Mouse (Mus musculus): ENCODE measurements around the gene Fam117b.

Gene Fam117b

DNA sequence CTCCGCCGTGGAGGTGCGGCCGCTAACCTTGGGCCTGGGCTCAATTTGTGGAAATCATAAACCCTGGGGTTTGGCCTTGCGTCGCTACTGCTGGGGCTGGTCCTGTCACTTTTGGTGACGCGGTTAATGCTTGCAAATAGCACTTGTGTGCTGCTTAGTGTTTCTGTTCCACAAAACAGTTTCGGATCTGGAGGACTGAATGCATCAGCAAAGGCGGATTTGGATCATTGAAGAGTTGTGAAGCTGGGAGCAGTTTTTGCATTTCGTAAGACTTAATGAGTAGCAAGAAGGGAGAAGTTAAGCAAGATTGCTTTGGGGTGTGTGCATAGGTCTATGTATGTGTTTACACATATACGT lies 1.0 kb downstream of the Fam117b start:
- 1% methylated on average over 12 of the region's 12 CpGs for WGBS

DNA sequence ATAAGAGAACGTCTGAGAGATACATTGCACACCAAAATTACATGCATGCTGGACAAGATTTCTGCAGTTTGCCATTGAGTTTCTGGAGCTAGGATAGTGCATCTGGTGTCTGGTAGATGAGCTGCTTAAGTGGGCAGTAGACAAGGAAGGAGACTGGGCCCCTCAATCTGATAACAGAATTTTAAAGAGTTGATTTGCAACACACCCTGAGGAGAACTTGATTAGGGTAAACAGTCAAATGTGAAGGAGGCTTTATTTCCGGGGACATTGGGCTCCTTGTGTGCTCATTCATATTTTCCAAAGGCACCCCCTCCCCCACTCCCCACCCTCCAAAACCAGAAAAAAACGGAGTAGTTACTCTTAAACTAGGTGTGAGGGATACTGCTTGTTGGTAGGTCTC lies 2.0 kb downstream of the Fam117b start:
- 20% methylated on average over 3 of the region's 3 CpGs for WGBS

DNA sequence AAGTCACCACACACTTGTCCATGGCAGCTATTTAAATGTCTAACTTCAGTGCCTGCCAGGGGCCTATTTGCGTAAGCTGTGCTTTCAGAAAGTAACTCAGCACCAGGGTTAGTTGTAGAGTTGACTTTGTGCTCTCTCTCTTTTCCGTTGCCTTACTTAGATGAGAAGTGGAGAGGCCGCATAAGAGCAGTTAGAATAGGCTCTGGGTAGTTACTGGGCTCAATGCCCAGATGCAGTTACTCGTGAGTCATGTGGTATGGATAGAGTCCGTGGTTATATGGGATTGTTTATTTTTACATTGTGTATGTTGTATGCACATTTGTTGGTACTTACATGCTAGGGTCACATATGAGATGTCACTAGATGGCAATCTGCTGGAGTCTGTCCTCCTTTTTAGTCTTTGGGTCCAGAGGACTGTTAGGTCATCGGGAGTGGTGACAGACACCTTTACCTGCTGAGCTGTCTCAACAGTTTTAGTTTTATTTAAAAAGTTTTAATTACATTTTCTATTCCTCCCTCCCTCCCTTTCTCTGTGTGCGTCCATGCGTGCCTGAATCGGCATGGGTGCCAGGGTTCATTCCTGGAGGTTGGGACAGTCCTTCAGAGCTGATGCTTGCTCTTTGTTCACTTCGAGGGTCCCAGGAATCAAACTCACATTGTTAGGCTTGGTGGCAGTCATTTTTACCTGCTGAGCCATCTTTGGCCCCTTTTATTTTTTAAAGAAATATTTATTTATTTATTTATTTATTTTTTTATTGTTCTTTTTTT lies 3.2 kb downstream of the Fam117b start:
- 40% methylated on average over 10 of the region's 10 CpGs for WGBS

DNA sequence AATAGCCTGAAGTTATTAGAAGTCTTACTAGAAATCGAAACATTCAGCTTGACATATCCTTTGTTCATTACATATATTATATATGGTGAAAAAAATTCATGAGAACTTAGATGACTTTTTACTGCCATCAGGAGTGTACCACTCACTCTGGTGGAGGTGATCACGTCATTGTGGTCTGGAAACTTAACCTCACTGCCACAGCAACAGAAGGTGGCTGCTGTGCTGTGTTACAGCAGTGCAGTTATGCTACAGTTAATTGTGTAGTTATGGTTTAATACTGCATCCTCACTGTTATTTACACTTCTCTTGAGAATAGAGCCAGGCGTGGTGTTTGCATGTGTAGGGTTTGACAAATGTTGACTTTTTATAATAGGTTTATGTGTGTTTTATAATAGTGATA lies 4.6 kb downstream of the Fam117b start:
- 79% methylated on average over 3 of the region's 3 CpGs for WGBS

DNA sequence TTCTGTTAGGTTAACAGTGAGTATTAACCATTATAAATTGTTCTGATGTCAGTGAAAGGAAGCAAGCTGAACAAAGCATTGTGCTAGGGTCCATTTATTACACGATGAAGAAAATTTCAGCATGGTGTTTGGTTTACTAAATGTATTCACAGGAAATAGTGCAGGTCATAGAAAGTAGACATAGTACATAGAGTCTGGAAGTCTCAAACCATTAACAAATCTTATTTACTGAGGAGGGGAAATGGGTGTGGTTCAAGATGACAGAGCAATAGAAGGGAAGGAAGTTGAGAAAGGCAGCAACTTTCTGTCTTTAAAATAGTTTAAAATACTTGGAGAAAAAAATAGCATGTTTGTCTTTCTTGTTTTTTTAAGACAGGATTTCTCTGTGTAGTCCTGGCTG lies 10.4 kb downstream of the Fam117b start:
- 45% methylated on average over 1 of the region's 1 CpGs for WGBS

DNA sequence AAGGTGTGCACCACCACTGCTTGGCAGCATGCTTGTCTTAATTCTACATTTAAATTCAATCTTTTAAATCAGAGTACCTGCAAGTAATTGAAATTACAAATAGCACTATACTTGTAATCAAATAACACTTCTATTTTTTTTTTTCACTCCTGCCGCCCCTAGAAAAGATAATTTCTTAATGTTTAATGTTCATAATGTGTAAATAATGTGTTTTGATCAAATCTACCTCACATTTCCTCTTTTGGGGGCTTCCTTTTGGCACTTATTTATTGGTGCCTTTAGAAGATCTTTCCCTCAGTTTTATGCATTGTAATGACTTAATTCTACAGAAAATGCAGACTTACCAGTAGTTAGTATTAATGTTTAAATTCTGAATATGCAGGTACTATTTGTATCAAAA lies 10.9 kb downstream of the Fam117b start:
- 93% methylated on average over 1 of the region's 1 CpGs for WGBS

DNA sequence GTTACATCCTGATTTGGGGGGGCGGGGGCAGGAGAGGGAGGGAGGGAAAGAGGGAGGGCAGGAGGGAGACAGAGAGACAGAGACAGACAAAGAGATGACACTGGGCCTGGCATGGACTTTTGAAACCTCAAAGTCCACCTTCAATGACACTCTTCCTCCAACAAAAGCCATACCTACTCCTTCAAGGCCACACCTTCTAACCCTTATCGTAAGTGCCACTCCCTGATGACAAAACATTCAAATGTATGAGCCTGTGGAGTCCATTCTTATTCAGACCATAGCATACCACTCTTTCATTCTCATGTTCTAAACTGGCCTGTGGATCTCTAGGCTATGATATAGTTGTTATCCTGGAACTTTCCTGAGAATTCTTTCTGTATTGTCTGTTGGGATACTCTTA lies 11.6 kb downstream of the Fam117b start:
- WGBS, result 96% methylated on average over 2 of the region's 2 CpGs

DNA sequence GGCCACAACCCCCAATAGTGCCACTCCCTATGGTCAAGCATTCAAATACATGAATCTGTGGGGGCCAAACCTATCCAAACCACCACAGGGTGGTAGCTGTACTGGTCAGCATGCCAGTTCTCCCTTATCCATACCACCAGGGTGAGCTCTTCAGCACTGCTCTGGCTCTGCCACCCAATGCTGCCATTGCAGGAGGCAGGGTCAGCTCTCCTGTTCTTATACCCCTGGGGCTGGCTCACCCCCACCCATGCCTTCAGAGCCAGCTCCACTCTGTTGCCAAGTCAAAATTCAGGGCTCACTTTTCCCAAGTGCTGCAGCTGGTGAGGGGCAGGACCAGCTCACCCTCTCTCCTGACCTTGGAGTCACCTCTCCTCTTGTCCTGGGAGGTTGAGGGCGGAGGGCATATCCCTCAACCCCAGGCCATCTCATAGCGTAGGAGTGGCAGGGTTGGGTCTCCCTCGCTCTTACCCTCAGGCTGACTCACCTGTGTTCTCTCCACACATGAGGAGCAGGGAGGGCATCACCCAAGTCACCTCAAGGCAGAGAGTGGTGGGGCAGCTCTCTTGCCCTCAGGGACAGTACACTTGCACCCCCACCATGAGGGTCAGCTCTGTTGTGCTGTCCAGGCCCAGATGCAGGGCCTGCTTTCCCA lies 13.3 kb downstream of the Fam117b start:
- 98% methylated on average over 3 of the region's 3 CpGs for WGBS

DNA sequence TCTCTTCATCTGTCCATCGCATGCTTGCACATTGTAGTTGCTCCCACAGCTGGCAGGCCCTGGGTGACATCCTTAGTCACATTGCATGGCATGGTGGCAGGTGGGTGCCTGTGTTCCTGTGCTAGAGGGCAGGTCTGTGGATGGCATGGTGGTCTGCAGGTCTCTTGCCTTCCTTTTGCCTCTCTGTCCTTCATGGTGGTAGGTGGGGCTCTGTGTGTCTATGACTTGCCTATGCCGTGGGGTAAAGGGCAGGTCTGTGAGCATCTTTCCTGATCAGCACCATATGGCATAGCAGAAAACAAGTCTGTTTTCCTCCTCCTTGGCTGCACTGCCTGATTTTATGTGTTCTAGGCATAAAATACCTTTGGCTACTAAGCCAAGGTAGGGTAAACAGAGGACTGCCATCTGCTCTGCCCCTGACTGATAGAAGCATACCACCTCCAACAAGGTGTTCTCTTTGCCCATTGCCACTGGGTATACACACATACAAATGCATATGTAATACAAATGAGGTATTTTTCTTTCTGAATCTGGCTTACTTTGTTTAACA lies 14.4 kb downstream of the Fam117b start:
- WGBS, result 70% methylated on average over 2 of the region's 2 CpGs

DNA sequence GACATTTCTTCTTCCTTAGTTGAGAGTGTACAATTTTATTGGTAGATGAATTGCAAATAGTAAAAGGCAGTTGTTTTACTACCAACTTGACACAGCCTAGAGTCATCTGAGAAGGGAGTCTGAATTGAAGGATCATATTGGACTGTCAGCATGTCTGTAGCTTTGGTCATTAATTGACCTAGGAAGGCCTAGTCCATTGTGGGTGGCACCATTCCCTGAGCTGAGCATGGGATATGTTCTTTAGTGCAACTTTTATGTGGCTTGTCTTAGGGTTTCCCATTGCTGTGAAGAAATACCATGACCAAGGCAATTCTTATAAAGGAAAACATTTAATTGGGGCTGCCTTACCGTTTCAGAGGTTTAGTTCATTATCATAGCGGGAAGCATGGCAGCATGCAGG lies 20.2 kb downstream of the Fam117b start:
- WGBS, result 66% methylated on average over 2 of the region's 2 CpGs

DNA sequence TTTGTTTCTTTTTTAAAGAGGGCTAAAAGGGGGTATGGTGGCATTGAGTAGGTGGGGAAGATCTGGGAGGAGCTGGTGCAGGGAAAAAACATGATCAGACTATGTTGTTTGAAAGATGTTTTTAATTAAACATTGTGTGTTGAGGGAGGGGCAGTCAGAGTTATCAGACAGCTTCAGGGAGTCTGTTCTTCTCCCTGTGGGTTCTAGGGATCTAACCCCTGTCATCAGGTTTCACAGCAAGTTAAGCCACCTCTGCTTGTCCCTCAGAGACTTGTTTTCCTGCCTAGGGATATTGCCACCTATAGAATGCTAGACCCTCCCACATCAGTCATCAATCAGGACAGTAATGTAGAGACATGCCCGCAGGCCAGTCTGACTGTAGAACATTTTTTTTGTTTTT lies 28.3 kb downstream of the Fam117b start:
- WGBS, result 96% methylated on average over 1 of the region's 1 CpGs

DNA sequence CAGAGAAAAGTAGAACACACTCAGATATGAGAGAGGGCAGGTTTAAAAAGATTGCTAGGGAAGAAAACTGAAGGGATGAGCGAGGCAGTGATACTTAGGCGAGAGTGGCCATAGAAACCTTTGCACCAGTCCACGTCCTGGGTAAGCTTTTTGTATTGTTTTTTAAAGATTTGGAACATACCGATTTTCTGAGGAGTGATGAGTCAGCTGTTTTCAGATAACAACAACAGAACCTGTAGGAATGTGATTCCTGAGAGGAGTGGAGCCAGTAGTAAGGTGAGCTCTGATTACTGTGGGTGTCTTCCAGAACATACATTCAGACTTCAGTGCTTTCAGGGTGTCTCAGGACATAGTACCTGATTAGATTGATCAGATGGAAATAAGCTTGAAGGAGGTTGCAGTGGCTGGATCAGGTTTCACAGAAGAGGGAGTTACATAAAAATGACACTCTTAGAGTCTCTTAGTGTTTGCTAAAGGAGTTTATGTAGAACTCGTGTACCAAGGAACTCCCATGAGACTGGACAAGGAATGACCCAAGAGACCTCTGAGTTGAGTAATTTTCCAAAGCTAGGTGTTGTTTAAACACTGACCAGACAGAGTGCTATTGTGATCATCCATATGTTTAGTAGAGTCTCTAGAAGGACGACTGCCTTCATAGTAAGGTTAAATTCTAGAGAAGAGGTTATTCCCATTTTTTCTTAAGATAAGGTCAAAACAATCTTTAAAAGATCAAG lies 29.4 kb downstream of the Fam117b start:
- whole genome bisulfite sequencing, result 66% methylated on average over 6 of the region's 6 CpGs

DNA sequence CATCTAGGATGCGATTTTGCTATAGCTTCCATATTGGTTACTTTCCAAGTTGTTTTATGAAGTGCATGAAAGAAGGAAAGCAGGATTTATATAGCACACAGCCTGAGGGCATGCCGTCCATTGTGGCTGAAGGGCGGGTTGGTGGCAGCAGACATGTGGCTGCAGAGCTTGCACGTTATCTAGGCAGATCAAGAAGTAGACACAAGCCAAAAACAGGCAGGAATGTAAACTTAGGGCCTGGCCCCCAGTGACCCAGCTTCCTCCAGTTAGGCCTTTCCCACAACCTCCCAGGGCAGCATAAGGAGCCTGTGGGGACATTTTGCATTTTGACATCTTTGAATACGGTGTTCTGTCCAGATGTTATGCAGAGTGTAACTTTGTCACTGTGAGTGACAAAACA lies 31.0 kb downstream of the Fam117b start:
- WGBS, result 29% methylated on average over 5 of the region's 5 CpGs

DNA sequence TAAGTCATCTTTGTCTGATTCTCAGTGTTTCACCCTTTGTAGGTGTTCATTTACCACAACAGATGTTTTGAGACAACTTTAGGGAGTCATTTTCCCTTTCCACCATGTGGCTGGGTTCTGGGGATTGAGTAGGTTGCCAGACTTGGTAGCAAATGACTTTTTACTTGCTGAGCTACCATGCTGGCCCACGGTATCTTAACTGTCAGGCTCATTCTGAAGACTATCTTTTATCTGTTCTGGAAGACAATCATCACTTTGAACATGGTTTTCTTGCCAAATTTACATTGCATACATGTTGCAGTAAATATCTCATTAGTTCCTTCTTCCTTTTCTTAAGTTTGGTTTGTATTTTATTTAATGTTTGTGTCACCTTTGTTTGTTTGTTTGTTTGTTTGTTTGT lies 33.2 kb downstream of the Fam117b start:
- WGBS, result 39% methylated on average over 1 of the region's 1 CpGs

DNA sequence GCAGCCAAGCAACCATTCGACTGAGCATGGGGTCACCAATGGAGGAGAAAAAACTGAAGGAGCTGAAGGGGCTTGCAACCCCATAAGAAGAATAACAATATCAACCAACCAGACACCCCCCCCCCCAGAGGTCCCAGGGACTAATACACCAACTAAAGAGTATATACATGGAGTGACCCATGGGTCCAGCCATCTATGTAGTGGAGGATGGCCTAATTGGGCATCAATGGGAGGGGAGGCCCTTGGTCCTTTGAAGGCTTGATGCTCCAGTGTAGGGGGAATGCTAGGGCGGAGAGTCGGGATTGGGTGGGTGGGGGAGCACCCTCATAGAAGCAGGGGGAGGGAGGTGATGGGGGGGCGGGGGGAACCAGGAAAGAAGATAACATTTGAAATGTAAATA lies 34.7 kb downstream of the Fam117b start:
- 95% methylated on average over 4 of the region's 4 CpGs for WGBS

DNA sequence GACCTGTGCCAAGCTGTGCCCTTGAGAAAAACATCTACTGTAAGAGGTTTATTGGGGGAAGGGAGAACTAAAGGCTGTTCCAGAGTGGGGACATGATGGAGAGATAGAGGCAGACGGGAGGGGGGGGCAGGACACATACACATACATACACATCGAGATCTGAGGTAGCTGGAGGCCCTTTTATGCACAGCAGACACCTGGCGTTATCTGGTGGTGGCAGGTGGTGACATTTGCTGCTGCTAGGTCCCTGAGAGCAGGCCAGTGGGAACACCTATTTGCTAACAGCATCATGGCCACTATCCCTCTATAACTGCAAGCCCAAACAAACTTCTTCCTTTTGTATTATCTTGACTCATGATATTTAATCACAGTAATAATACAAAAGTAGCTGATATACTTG lies 44.4 kb downstream of the Fam117b start:
- WGBS, result 81% methylated on average over 3 of the region's 3 CpGs

DNA sequence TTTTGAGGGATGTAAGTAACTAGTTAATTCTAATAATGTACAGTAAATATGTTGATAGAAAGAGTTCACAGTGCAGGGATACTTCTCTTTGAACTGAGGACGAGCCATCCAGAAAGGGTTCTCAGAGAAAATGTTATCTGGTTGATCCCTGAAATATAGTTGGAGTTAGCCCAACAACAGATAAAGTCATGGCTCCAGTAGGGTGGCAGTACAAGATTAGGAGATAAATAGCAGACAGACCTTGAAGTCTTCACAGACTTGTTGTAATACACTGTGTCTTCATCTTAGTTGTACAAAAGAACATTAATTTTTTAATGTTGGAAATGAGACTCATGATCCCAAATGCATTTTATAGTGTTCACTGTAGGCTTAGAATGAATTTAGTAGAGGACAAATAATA lies 47.1 kb downstream of the Fam117b start:
- WGBS, result 91% methylated on average over 1 of the region's 1 CpGs

DNA sequence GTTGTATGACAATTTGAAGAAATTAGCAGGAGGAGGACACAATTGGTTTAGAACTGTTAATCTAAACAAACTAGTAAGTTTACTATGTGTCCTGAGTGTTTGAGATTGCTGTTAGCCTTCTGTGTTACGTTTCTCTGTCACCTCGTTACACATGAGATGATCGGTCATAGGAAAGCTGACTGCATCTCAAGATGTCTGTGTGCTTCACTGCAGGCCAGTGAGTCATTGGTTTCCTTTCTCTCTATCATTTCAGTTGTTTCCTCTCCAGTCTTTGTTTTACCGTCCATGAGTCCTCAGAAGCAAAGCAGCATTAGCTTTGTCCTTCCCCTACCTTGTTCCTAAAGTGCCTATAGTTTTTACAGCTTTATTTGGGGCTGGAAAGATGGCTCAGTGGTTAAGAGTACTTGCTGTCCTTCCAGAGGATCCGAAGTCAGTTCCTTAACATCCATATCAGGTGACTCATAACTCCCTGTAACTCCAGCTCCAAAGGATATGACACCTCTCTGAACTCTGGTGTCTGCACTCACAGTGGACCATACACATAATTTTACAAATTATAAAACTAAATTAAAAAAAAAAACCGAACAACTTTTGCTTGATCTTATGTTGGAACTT lies 53.5 kb downstream of the Fam117b start:
- WGBS, result 76% methylated on average over 6 of the region's 6 CpGs

DNA sequence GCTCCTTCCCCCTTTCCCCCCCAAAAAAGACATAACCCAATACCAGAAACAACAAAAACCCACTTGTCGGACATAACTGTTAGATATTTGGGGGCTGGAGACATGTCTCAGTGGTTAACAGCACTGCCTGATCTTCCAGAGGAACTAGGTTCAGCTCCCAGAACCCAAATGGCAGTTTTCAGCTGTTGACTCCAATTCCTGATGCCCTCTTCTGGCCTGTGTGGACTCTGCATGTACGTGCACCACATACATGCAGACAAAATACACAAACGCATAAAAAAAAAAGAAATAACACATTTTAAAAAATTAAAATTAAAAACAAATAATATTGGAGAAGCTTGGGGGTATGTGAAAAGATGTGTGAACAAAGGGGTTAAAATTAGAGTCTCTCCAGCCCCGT lies 54.5 kb downstream of the Fam117b start:
- 92% methylated on average over 4 of the region's 4 CpGs for WGBS

DNA sequence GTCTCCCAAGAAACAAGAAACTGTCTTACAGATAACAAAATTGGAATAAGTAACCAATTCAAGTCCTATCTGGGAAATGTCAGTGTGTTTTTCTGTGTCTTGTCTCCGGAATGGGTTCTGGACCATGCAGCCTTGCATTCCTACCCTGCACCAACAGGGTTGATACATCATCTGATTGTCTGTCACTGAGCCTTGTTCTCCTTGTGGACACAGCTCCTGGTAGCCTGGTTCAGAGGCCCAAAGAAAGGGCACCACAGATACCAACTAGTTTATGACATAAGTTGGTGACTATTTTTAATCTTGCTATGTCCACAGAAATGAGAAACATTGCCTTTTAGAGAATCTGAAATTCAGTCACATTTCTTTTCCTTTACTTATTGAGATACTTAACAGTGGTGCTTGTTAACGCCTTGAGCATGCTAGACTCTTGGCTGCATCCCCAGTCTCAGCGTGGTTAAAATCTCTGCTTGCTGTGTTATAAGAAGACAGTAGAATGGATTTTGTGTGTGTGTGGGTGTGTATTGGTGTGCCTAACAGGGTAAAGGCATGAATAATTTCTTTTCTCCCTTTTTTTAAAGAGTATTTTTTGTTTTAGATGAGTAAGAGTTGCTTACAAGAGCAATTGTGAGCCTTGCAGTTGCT lies 74.7 kb downstream of the Fam117b start:
- WGBS, result 37% methylated on average over 3 of the region's 3 CpGs

DNA sequence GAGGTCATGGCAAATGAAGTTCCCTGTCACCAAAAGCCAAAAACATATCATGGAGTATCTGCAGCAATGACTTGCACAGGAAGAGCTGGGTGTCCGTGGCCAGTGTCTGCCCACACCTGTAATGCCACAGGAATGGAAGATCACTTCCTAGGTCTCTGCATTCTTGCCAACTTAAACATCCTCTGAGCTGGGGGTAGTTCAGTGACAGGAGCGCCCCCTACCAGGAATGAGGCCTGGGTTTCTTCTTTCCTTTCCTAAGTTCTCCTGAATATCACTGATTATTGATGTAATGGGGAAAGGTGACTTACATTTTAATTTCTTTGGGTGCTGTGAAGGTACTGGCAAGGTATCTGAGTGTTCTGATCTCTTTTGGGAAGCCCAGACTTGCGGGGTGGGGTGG lies 82.8 kb downstream of the Fam117b start:
- WGBS, result 52% methylated on average over 3 of the region's 3 CpGs

DNA sequence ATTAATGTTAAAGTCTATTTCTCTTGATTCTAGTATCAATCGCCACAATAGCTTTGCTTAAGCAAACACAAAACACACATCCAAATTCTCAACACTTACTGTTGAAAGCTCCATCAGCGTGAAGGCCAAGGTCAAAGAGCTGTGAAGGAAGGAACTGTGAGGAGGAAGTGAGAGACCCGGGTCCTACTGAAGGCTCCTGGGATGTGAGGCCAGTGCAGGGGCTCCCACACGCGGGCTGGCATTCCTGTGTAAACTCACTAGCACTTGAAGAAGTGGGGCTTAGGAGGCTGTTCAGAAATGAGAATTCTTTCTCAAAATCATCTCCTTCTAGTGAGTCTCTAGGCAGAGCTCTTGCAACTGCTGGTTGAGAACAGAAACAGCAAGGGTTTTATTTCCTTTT lies 84.5 kb downstream of the Fam117b start:
- 73% methylated on average over 5 of the region's 5 CpGs for WGBS

All from cerebral cortex, adult 2 months (tissue).